Mouse (Mus musculus) bone marrow macrophage, adult 2 months (primary cell): ENCODE measurements at regions not wholly inside any gene's neighbourhood (a gene's known extent, or its start where the extent isn't known, plus 50 kb on each side); places are given as distances from the start of the nearest gene placed in this dataset.

Experiments used
- H3K27ac ChIP-seq: 2 replicates; pipeline ENCODE4 v1.5.1; 2012; ENCODE audit warnings: low read depth, low read length; ENCODE audit not compliant: insufficient read depth
- H3K4me1 ChIP-seq: 2 replicates; pipeline ENCODE4 v1.6.1; 2012; ENCODE audit warnings: low read length; ENCODE audit not compliant: control insufficient read depth, insufficient read depth
- H3K4me3 ChIP-seq: 2 replicates; pipeline ENCODE4 v1.5.1; 2012; ENCODE audit warnings: mild to moderate bottlenecking, low read length, moderate library complexity; ENCODE audit not compliant: insufficient read depth
- CTCF ChIP-seq: IDR thresholded peaks from 2 replicates; pipeline ENCODE4 v1.5.1; 2012; ENCODE audit warnings: low read depth, mild to moderate bottlenecking, low read length, moderate library complexity
- POLR2A ChIP-seq: IDR thresholded peaks from 2 replicates; pipeline ENCODE4 v1.6.1; 2012; ENCODE audit warnings: mild to moderate bottlenecking, low read depth, low read length, borderline replicate concordance

- Histone ChIP-seq H3K4me3 (no peak overlapping the region), H3K27ac (no peak overlapping the region), H3K4me1 (no peaks in the 10 kb centered on the region)
- TF ChIP-seq CTCF, result no peak
- no peak for TF ChIP-seq POLR2A
Measured at GRCm38 (mm10) chr17:31775966-31776365, 79.6 kb downstream of the Sik1 start.

- H3K4me3 ChIP-seq, result no peak overlapping the region
- no peak overlapping the region for H3K27ac ChIP-seq
- H3K4me1 ChIP-seq, result no peaks in the 10 kb centered on the region
- TF ChIP-seq CTCF, result no peak
- TF ChIP-seq POLR2A, result no peak
Measured at GRCm38 (mm10) chr17:31776949-31777607, 78.5 kb downstream of the Sik1 start.

- Histone ChIP-seq H3K4me3 (no peak overlapping the region), H3K27ac (no peak overlapping the region), H3K4me1 (no peaks in the 10 kb centered on the region)
- TF ChIP-seq CTCF (no peak), POLR2A (no peak)
Measured at GRCm38 (mm10) chr17:31777751-31778150, 77.9 kb downstream of the Sik1 start.

GRCm38 (mm10) chr17:31779466-31779865 lies 76.1 kb downstream of the Sik1 start:
- Histone ChIP-seq H3K4me1 (no peaks in the 10 kb centered on the region), H3K27ac (no peak overlapping the region), H3K4me3 (no peak overlapping the region)
- TF ChIP-seq POLR2A (no peak), CTCF (no peak)

- TF ChIP-seq CTCF (no peak), POLR2A (no peak)
- no peaks in the 10 kb centered on the region for H3K4me1 ChIP-seq
- no peak overlapping the region for H3K27ac ChIP-seq
- no peak overlapping the region for H3K4me3 ChIP-seq
Measured at GRCm38 (mm10) chr17:31782251-31782650, 73.4 kb downstream of the Sik1 start.

- no peaks in the 10 kb centered on the region for H3K4me1 ChIP-seq
- no peak overlapping the region for H3K4me3 ChIP-seq
- H3K27ac ChIP-seq, result no peak overlapping the region
- no peak for TF ChIP-seq CTCF
- no peak for TF ChIP-seq POLR2A
Measured at GRCm38 (mm10) chr17:31783071-31783470, 72.5 kb downstream of the Sik1 start.

- H3K27ac ChIP-seq, result no peak overlapping the region
Measured at GRCm38 (mm10) chr17:31788316-31788715, 67.3 kb downstream of the Sik1 start.

GRCm38 (mm10) chr17:31789068-31789583 lies 66.5 kb downstream of the Sik1 start:
- no peaks in the 10 kb centered on the region for H3K4me1 ChIP-seq
- H3K27ac ChIP-seq, result no peak overlapping the region
- TF ChIP-seq CTCF, result no peak
- no peak for TF ChIP-seq POLR2A
- H3K4me3 ChIP-seq, result no peak overlapping the region

More at GRCm38 (mm10) chr17:31788316-31788715, 67.3 kb downstream of the Sik1 start:
- TF ChIP-seq CTCF, result no peak
- H3K4me3 ChIP-seq, result no peak overlapping the region
- no peaks in the 10 kb centered on the region for H3K4me1 ChIP-seq

GRCm38 (mm10) chr17:31789906-31790279 lies 65.7 kb downstream of the Sik1 start:
- H3K4me1 ChIP-seq, result no peaks in the 10 kb centered on the region
- H3K4me3 ChIP-seq, result no peak overlapping the region
- no peak for TF ChIP-seq POLR2A
- no peak for TF ChIP-seq CTCF
- H3K27ac ChIP-seq, result no peak overlapping the region

- TF ChIP-seq CTCF, result no peak
- no peak for TF ChIP-seq POLR2A
- no peaks in the 10 kb centered on the region for H3K4me1 ChIP-seq
- no peak overlapping the region for H3K27ac ChIP-seq
- no peak overlapping the region for H3K4me3 ChIP-seq
Measured at GRCm38 (mm10) chr17:31790280-31791063, 65.1 kb downstream of the Sik1 start.

GRCm38 (mm10) chr17:31791656-31792055 lies 63.9 kb downstream of the Sik1 start:
- no peak overlapping the region for H3K4me3 ChIP-seq
- H3K4me1 ChIP-seq, result no peaks in the 10 kb centered on the region
- TF ChIP-seq POLR2A, result no peak
- TF ChIP-seq CTCF, result no peak
- no peak overlapping the region for H3K27ac ChIP-seq
